Mouse (Mus musculus) lung, adult 2 months (tissue): ENCODE results near the gene Leprot. TPM values are rescaled to one million over a fixed set of nuclear protein-coding genes. Genes with fewer than 3 reads are reported as not detected.

ENCODE experiments used
- DNase-seq: peaks from one replicate; pipeline ENCODE4 v3.0.0; 2022
- H3K4me1 ChIP-seq: fragments of 200-500 bp; 2 replicates; pipeline ENCODE4 v1.6.1; 2011; ENCODE audit warnings: low read length; ENCODE audit not compliant: control insufficient read depth, insufficient read depth
- H3K4me3 ChIP-seq: fragments of 200-500 bp; replicated peaks from 2 replicates; pipeline ENCODE3; 2011; ENCODE audit warnings: low read depth, mild to moderate bottlenecking, control low read depth, low read length; ENCODE audit errors: extremely low read depth
- CTCF ChIP-seq: fragments of 200-500 bp; IDR thresholded peaks from 2 replicates; pipeline ENCODE4 v1.5.1; 2011; ENCODE audit warnings: mild to moderate bottlenecking, low read length, control low read depth; ENCODE audit not compliant: insufficient read depth
- POLR2A ChIP-seq: fragments of 200-500 bp; IDR thresholded peaks from 2 replicates; pipeline ENCODE4 v1.6.1; 2011; ENCODE audit warnings: low read depth, mild to moderate bottlenecking, control low read depth, low read length, borderline replicate concordance; ENCODE audit errors: extremely low read depth
- WGBS: fragments of 180-500 bp; shearing (Covaris S2); methylation state at CpG from one replicate; pipeline ENCODE4 v1.1.7; 2018; 5-methylcytosine and 5-hydroxymethylcytosine counted together
- polyA plus RNA-seq: library from polyadenylated mRNA; depleted of rRNA; stranded (reverse); fragments of >200 nt; gene quantifications from 2 replicates; pipeline ENCODE4 v1.2.3, GENCODE M21; 2012

Leprot gene
- polyA plus RNA-seq, 1 experiment, result 107 TPM

GRCm38 (mm10) chr4:101656056-101656455 lies 8.5 kb downstream of the Leprot start:
- Histone ChIP-seq H3K4me3 (no peak overlapping the region), H3K4me1 (peaks cover 2% of the 10 kb centered on the region; the same call in 1 of the 2 replicates)
- TF ChIP-seq POLR2A, result no peak
- no peak for TF ChIP-seq CTCF
- DNase-seq, result no peak
- 76% methylated on average over 15 of the region's 15 CpGs for WGBS

DNA sequence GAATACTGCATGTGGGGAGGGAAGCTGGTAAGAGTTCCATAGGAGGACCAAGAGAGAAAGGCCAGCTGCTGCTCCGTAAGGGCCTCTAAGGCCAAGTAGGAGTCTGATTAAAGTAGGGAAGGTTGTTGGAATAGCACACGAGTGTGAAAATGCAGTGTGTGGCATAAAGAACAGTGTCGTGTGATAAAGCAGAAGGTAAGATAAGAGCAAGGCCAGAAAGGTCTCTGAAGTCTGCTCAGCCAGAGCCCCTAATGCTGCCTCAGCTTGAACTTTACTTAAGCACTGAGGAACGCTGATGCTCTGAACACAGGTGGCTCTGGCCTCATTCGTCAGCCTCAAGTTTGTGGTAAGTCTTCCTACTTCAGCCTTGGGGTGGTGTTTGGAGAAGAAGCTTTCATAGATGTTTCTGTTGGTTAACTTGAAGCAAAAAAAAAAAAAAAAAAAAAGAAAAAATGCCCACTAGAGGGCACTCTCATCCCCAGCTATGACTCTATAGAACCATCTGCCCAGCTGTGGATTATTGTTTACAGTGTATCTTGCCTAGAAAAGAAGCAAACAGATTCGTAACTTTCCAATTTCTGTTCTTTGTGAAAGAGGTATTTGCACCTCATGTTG lies 9.5 kb downstream of the Leprot start:
- Histone ChIP-seq H3K4me3 (no peak overlapping the region), H3K4me1 (peaks cover 2% of the 10 kb centered on the region; the same call in 1 of the 2 replicates)
- WGBS, result 37% methylated on average over 6 of the region's 6 CpGs
- DNase-seq, result no peak
- TF ChIP-seq POLR2A (no peak), CTCF (no peak)

DNA sequence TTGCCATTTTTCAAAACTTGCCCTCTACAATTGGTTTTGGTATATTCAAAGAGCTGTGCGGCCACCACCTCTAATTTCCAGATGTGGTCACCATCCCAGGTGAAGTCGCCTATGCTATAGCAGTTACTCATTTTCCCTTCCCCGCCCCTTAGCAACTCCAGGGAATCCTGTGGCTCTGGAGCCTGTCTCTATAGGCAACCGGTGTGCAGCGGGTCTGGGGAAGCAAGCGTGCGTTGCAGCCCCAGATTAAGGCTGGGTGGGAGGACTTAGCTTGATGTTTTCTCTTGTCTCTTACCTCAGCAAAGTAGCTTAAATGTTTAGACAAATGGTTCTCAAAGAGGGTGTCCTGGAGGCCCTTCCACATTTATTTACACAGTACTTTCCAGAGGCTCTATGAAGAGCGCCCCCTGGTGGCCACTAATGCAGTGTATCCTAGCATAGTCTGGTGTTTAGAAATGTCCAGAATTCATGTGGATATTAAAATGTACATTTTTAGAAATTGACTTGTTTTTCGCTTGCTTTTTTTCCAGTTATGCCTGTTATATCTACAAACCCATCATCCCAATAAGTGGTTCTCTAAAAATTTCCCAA lies 16.7 kb downstream of the Leprot start:
- TF ChIP-seq CTCF, result 0 out of 2 replicates have a peak, but pooled peaks have one; percentile 14
- no peak for TF ChIP-seq POLR2A

GRCm38 (mm10) chr4:101664766-101665165 lies 17.2 kb downstream of the Leprot start:
- Histone ChIP-seq H3K4me1 (no peaks in the 10 kb centered on the region), H3K4me3 (no peak overlapping the region)
- 91% methylated on average over 4 of the region's 4 CpGs for WGBS
- no peak for DNase-seq
- TF ChIP-seq POLR2A (no peak), CTCF (no peak)

More for the DNA sequence above, 16.7 kb downstream of the Leprot start:
- Histone ChIP-seq H3K4me1 (no peaks in the 10 kb centered on the region), H3K4me3 (no peak overlapping the region)
- WGBS, result 79% methylated on average over 9 of the region's 9 CpGs
- peak; percentile 48 for DNase-seq

- TF ChIP-seq CTCF (no peak), POLR2A (no peak)
- Histone ChIP-seq H3K4me1 (peaks cover 3% of the 10 kb centered on the region; the same call in 1 of the 2 replicates), H3K4me3 (no peak overlapping the region)
- no peak for DNase-seq
- 41% methylated on average over 5 of the region's 5 CpGs for WGBS
These were observed 21.6 kb downstream of the Leprot start for GRCm38 (mm10) chr4:101669161-101669560.

GRCm38 (mm10) chr4:101669811-101670210 lies 22.3 kb downstream of the Leprot start:
- 28% methylated on average over 5 of the region's 5 CpGs for WGBS
- TF ChIP-seq POLR2A (no peak), CTCF (no peak)

GRCm38 (mm10) chr4:101674790-101675189 lies 27.3 kb downstream of the Leprot start:
- TF ChIP-seq POLR2A (no peak), CTCF (no peak)
- DNase-seq, result no peak
- Histone ChIP-seq H3K4me3 (no peak overlapping the region), H3K4me1 (peaks cover 6% of the 10 kb centered on the region)
- 66% methylated on average over 5 of the region's 5 CpGs for WGBS

More at GRCm38 (mm10) chr4:101669811-101670210, 22.3 kb downstream of the Leprot start:
- H3K4me3 ChIP-seq, result no peak overlapping the region
- H3K4me1 ChIP-seq, result peaks cover 3% of the 10 kb centered on the region
- no peak for DNase-seq

DNA sequence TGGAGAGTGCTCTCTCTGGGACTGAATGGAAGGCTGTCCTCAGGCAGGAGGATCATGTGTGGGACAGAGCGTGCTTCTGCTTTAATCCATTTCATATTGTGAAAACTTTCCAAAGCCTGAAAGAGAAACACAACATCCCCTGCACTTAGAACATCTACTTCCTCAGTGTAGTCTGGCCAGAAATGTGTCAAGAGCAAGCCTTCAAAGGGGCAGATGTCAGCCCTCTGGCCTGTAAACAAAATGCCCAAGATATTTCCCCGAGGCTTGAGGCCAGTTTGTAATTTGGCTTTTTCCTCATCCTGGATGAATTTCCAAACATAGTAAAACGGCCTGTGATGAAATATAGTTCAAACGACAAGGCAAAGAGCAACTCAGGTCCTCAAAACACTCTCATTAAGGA lies 28.2 kb downstream of the Leprot start:
- WGBS, result 23% methylated on average over 4 of the region's 4 CpGs
- peaks cover 3% of the 10 kb centered on the region for H3K4me1 ChIP-seq
- H3K4me3 ChIP-seq, result no peak overlapping the region
- no peak for TF ChIP-seq CTCF
- no peak for TF ChIP-seq POLR2A
- no peak for DNase-seq

DNA sequence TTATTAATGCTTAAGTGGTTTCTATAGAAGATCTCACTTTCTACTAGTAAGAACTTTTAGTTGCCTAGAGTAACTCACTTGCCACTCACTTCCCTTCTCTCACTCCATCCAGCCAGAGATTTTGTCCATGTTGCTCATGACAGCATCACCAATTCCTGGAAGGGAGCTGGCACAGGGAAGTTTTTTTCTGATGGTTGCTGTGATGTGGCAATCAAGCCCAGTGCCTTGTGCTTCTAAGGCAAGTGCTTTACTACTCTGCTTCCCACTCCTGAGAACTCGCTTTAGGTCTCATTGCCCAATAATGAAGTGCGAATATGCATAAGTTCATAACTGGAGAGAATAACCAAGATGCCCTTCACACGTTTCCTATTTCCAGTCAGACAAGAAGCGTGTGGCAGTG lies 35.1 kb downstream of the Leprot start:
- DNase-seq, result no peak
- 83% methylated on average over 4 of the region's 4 CpGs for WGBS
- Histone ChIP-seq H3K4me1 (no peaks in the 10 kb centered on the region), H3K4me3 (no peak overlapping the region)
- TF ChIP-seq POLR2A, result no peak
- no peak for TF ChIP-seq CTCF

- 72% methylated on average over 3 of the region's 3 CpGs for WGBS
- no peak for TF ChIP-seq POLR2A
- DNase-seq, result no peak
These were observed 35.6 kb downstream of the Leprot start for GRCm38 (mm10) chr4:101683086-101683485.

More at GRCm38 (mm10) chr4:101683086-101683485, 35.6 kb downstream of the Leprot start:
- Histone ChIP-seq H3K4me3 (no peak overlapping the region), H3K4me1 (no peaks in the 10 kb centered on the region)
